Mouse (Mus musculus) testis, postnatal 14 days (tissue): ENCODE data around the gene Disc1.

Source experiments
- DNase-seq: peaks from one replicate; pipeline ENCODE4 v3.0.0; 2021; ENCODE audit warnings: low spot score

The Disc1 gene

GRCm38 (mm10) chr8:125220608-125221007 lies 166.6 kb downstream of the Disc1 start:
- no peak for DNase-seq

DNA sequence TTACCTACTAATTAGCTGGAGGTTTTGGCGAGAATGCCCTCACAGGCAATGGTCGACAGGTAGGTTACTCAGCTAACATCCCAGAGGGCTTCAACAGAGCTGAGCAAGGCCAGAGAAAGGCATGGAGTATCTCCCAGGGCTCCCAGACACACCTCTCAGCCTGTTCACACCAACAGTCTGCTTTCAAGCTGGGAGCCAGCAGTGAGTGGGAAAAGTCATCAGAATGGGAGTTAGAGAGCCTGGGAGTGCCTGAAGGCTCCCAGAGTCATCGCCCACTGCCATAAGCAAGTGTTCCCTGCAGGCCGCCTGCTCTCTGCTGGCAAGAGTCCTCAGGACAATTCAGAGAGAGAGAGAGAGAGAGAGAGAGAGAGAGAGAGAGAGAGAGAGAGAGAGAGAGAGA lies 167.1 kb downstream of the Disc1 start:
- no peak for DNase-seq

GRCm38 (mm10) chr8:125223031-125223753 lies 169.2 kb downstream of the Disc1 start:
- DNase-seq, result peak; percentile 40

DNA sequence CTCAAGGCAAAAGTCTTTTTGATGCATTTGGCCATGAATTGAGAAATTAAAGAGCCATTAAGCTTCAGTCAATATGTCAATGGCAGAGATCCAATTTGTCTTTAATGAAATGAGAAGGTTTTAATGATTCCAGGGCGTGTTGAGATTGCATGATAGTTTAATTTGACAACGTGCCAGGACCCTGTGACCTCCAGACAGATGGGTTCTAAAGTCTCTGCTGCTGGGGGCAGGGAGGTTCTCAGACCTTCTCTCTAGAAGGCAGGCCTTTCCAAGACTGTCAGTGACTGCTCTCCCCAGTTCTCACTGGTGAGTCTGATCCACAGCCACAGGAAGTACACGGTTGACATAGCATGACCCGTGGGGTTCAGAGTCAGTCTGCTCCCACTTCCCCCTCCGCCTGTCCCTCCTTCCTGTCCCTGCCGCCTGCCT lies 170.3 kb downstream of the Disc1 start:
- DNase-seq, result no peak

DNA sequence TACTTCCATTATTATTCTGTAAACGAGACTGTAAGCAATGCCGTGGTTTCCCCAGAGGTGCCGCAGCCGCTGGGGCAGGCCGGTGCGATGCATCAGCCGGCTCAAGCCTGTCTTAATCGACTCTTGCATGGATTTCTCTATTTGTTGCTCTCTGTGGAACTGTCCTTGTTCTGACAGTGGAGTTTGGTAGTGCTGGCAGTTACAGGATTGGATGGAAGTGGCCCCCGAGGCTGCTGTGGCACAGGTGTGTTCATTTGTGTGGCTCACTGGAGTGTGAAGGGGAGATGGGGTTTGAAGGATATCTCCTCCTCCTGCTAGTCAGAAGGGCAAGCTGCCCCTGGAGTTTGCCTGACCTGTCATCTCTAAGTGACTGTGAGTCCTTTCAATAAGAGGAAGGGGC lies 171.3 kb downstream of the Disc1 start:
- no peak for DNase-seq

- no peak for DNase-seq
These were observed 173.1 kb downstream of the Disc1 start for GRCm38 (mm10) chr8:125226989-125227624.

GRCm38 (mm10) chr8:125230526-125231131 lies 176.6 kb downstream of the Disc1 start:
- DNase-seq, result no peak

DNA sequence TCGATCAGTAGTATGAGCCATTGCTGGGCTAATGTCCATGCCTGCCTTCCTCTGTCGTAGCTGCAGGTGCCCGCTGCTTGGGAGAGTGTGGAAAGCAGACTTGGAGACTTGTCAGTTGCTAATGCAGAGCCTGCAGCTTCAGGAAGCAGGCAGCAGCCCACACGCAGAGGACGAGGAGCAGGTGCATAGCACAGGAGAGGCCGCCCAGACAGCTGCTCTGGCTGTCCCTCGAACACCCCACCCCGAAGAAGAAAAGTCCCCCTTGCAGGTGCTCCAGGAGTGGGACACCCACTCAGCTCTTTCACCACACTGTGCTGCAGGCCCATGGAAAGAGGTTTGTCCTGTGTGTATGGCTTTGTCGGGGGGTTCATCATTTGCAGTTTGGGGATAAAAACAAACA lies 178.7 kb downstream of the Disc1 start:
- DNase-seq, result no peak

DNA sequence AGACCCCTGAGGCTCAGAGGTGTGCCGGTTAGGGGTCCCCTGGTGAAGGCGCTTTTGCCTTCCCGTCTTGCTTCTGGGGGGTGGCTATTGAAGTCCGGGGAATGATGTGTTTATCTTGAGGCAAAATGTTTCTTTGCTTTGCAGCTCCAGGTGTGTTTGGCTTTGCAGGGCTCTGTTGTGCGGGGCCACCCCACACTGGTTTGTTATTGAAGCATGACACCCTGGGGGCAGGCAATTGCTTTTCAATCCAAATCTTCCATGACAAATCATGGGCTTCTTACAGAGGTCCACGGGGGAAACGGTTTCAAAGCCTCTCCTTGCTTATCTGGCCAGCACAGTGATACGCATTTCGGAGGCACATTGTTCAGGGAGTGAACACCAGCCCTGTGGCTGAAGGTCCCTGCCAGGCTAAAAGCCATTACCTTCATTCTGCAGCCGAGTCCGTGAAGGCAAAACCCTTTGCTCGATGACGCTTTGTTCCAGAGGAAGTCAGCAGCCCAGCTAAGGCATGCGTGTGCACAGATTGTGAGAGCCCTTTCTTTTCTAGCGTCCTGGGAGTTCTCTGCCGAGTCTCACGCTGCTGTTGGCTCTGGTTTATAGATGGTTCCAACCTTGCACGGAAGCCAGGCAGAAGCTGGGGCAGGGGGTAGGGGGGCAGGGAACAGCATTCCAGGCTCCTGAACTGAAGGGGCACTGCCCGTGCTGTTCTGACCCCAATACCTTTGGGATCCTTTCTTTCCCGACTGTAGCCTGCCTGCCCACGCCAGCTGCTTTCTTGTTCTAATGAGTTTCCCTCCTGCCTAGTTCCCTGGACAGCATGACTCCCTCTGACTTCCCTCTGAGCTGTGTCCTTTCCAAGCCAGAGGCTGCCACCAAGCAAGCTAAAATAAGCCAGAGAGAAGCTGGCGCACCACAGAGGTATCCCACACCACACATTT lies 182.2 kb downstream of the Disc1 start:
- no peak for DNase-seq

GRCm38 (mm10) chr8:125240763-125241162 lies 186.8 kb downstream of the Disc1 start:
- no peak for DNase-seq

GRCm38 (mm10) chr8:125242382-125242781 lies 188.4 kb downstream of the Disc1 start:
- DNase-seq, result no peak

DNA sequence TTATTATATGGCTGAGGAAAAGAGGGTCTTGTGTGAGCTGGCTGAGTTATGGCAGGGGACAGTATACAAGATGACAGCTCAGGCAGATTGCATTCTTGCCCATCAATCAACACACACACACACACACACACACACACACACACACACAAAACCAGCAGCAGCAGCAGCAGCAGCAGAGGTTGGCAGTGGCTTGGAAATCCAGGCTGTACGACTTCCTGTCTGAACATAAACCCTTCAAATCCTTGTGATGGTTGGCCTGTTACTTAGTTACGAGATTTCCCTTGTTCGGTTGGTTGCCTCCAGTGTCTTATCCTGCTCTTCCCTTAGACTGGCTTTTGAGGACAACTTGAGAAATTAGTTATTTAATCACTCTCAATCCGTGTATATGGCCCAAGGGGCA lies 188.9 kb downstream of the Disc1 start:
- no peak for DNase-seq

DNA sequence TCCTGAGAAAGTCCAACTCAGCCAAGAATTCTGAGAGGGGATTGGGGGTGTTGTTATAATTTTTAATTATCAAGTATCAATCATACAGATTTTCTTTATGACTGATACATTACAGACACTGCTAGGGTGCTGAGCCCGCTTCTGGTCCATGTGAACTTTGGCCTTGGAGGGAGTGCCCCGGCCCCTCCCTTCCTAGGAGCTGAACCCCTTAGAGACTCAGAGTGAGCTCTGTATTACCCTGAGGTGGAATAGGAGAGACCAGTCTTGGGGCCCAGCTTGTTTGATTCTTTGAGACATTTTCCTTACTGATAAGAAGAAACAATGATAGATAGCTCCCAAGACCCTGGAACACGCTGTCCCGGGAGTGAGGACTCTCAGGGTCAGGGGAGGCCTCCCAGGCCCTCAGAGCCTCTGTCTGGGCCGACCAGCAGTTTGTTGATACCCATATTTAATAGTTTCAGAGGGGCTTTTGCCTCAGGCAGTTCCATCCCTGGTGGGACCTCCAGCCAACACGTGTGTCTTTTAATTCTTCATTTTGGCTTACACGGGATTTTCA lies 192.8 kb downstream of the Disc1 start:
- DNase-seq, result peak; percentile 52

GRCm38 (mm10) chr8:125247349-125247748 lies 193.4 kb downstream of the Disc1 start:
- no peak for DNase-seq

- no peak for DNase-seq
These were observed 199.0 kb downstream of the Disc1 start for GRCm38 (mm10) chr8:125252946-125253345.

GRCm38 (mm10) chr8:125253505-125254180 lies 199.6 kb downstream of the Disc1 start:
- DNase-seq, result no peak

DNA sequence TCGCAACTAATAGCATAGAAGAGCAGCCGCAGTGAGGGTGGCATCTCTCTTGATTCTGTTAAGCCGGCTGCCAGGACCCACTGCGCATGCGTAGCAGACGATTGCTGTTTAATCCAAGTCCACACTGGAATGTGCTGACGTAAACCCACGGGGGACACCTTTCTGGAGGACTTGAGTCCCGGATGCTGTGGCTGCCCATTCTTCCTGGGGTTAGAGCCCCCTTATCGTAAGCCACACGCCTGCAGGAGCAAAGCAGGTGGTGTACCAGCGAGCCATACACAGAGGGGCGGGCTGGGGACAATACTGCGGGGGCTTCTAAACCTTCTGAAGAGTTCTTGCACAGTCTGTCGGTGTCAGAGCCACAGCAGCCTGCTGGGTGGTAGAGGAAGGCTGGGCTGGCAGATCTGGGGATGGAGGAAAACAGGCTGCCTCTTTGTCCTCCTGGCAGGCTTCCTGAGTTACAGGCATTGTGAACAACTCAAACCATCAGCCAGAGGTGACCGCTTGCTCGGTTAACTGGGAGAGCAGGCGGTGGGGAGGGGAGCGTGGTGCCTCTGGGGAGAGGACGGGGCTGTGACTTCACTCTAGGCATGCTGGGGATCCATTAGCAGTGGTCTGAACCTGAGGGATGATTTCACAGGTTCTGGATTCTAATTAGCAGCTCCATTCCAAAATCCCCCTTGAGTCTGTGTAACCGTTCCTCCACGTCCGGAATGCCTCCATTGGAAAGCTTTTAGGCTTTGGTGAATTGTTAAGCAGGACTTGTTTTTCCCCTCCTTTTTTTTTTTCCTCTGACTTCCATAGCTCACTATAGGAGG lies 200.4 kb downstream of the Disc1 start:
- peak; percentile 63 for DNase-seq

DNA sequence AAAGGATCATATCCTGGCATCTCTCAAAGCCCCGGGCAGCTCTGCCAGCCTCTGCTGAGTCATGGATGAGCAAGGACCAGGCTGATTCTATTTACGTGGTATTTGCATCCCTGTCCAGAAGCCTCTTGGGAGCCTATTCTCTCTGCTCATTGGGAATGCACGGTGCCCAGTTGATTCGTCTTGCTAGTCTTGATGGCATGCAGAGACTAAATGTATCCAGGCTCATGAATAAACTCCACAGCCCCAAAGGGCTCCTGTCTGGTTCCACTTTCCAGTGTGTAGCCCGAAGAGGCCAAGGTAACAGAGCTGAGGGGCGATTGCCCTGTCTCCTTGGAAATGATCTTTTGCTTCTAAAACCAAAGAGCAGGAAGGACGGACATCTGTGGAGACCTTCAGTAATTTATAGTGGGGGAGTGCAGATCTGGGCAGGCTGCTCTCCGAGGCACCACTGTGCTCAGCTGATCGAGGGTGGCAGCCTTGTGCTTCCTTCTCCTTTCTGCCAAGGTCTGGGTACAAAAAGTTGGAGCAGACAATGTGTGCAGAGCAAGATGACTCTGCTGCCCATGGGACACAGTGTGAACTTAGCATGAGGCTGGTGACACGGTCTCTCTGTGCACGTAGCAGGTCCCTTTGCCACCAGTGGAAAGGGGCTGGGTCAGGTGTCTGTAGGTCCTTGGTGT lies 201.2 kb downstream of the Disc1 start:
- DNase-seq, result no peak

- DNase-seq, result no peak
These were observed 203.7 kb downstream of the Disc1 start for GRCm38 (mm10) chr8:125257660-125258059.
